Mouse (Mus musculus) midbrain, embryonic 10.5 days (tissue): Measurements from ENCODE around the gene Rnf43. TPM values are rescaled to one million over a fixed set of nuclear protein-coding genes. Genes with fewer than 3 reads are reported as not detected.

Experiments used
- DNase-seq: peaks from one replicate; pipeline ENCODE4 v3.0.0-alpha.2; 2017; ENCODE audit warnings: low spot score
- H3K27ac ChIP-seq: fragments of 300-500 bp; sonication (generic); replicated peaks from 2 replicates; pipeline ENCODE4 v1.5.1; 2016; ENCODE audit warnings: mild to moderate bottlenecking
- H3K27me3 ChIP-seq: fragments of 300-500 bp; sonication (generic); 2 replicates; pipeline ENCODE4 v1.6.1; 2016; ENCODE audit warnings: low read depth, mild to moderate bottlenecking; ENCODE audit not compliant: poor library complexity, severe bottlenecking
- H3K36me3 ChIP-seq: fragments of 300-500 bp; sonication (generic); 2 replicates; pipeline ENCODE4 v1.6.1; 2016; ENCODE audit warnings: mild to moderate bottlenecking, moderate library complexity
- H3K4me1 ChIP-seq: fragments of 300-500 bp; sonication (generic); 2 replicates; pipeline ENCODE4 v1.6.1; 2016
- H3K4me3 ChIP-seq: fragments of 300-500 bp; sonication (generic); 2 replicates; pipeline ENCODE4 v1.5.1; 2016; ENCODE audit warnings: mild to moderate bottlenecking, moderate library complexity
- H3K9me3 ChIP-seq: fragments of 300-500 bp; sonication (generic); replicated peaks from 2 replicates; pipeline ENCODE4 v1.6.1; 2016; ENCODE audit warnings: mild to moderate bottlenecking
- WGBS: fragments of 180-500 bp; shearing (Covaris S2); methylation state at CpG from one replicate; pipeline ENCODE4 v1.1.7; 2016; 5-methylcytosine and 5-hydroxymethylcytosine counted together
- polyA plus RNA-seq: library from polyadenylated mRNA; unstranded; fragments of >200 nt; fragmentation: Nextera tagmentation; extraction: Ambion mirVana; gene quantifications from 2 replicates; pipeline ENCODE4 v1.2.1, GENCODE M21; 2016

Rnf43 gene
- polyA plus RNA-seq, 1 experiment from 2014 or later = 0.95 TPM

DNA sequence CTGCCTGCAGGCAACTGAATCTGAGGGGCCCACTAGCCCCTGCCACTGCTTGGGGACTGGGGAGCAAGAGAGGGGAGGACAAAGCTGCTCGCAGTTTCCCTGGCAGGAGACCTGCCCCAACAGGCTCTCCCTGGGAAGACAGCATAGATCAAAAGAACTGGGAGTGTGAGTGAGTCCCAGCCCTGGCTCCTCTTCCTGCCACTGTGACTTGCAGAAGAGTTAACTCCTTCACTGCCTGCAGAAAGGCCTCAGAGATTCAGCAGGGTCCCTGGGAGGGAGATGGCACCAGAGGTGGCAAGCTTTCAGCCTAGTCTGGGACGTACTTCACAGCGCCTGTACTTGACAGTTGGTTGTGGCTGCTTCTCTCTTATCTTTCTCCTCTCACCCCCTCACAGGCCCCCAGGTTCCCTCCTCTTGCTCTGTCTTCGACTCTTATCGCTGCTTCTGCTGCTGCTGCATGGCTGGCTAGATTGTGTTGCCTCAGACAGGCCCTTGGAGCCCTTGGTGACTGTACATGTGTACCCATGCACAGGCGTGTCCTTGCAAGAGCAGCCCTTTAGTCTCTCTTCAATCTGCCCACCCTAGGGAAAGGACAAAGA is 63.5 kb downstream of the Rnf43 start:
- Histone ChIP-seq H3K27me3 (no peaks in the 10 kb centered on the region), H3K27ac (peak overlapping the region; percentile 83), H3K4me1 (peaks cover 25% of the 10 kb centered on the region), H3K4me3 (peak overlapping the region; percentile 14; the same call in 1 of the 2 replicates), H3K36me3 (no peaks in the 10 kb centered on the region), H3K9me3 (no peaks in the 10 kb centered on the region)
- DNase-seq = peak; percentile 39
- WGBS = 33% methylated on average over 6 of the region's 6 CpGs

DNA sequence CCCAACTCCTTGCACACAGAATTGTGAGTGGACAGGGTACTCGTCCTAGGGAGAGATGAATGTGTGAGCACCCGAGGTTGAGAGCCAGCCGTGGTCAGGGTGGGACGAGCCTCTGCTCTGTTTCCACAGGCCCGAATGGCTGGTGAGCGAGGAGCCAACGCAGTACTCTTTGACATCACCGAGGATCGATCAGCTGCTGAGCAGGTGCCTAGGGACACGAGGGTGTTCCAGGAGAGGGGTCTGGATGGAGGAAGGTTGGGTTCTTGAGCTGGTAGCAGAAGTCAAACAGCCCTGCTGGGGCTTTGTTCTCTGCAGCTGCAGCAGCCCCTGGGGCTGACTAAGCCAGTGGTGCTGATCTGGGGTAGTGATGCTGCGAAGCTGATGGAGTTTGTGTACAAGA is 64.5 kb downstream of the Rnf43 start:
- H3K27ac ChIP-seq = peak overlapping the region; percentile 83
- no peak for DNase-seq
- 64% methylated on average over 11 of the region's 11 CpGs for WGBS

DNA sequence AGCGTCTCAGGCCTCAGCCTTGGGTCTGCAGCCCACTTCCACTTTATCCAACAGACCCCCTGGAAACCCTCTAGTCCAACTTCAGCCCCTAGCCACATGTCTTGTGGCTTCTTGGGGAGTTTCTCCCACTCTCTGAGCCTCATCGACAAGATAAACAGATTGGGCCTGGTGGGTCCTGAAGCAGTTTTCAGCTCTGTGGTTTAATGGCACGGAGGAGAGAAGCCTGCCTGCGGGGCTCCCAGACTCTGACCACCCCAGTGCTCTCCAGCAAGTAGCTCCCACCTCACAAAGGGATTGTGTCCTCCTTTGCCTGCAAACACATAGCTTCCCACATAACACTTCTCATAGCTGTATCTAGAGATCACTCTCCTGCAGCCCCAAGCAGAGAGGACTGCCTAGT is 64.9 kb downstream of the Rnf43 start:
- Histone ChIP-seq H3K4me1 (peaks cover 29% of the 10 kb centered on the region), H3K27ac (peak overlapping the region; percentile 83; the same call in 1 of the 2 replicates), H3K9me3 (no peaks in the 10 kb centered on the region), H3K36me3 (no peaks in the 10 kb centered on the region), H3K4me3 (no peak overlapping the region), H3K27me3 (no peaks in the 10 kb centered on the region)
- no peak for DNase-seq
- 60% methylated on average over 4 of the region's 4 CpGs for WGBS

More for the DNA sequence above, 64.5 kb downstream of the Rnf43 start:
- H3K36me3 ChIP-seq = no peaks in the 10 kb centered on the region
- peaks cover 29% of the 10 kb centered on the region for H3K4me1 ChIP-seq
- no peaks in the 10 kb centered on the region for H3K27me3 ChIP-seq
- no peak overlapping the region for H3K4me3 ChIP-seq
- H3K9me3 ChIP-seq = no peaks in the 10 kb centered on the region

DNA sequence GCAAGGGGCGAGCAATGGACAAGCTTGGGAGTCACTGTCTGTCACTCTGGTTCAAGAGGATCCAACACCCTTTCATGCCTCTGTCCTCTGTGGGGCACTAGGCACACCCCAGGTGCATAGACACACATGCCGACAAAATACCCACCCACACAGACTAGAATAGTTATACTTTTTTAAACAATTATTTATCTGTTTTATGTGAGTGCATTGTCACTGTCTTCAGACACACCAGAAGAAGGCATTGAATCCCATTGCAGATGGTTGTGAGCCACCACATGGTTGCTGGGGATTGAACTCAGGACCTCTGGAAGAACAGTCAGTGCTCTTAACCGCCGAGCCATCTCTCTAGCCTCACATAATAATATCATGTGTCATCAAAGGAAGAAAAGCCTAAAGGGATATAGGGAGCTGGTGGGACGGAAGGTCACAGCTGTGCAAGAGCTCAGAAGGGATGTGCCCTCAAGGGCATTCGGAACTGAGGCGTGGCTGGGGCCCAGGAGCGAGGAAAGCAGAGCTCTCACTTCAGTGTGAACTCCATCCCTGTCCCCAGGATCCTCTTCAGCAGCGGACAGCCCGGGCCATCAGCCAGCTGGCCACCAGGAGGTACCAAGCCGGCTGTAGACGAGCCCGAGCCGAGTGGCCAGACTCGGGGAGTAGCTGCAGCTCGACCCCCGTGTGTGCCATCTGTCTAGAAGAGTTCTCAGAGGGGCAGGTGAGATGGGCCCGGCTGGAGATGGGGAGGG is 66.5 kb downstream of the Rnf43 start:
- Histone ChIP-seq H3K27me3 (peaks cover 12% of the 10 kb centered on the region; the same call in 1 of the 2 replicates), H3K4me1 (peaks cover 39% of the 10 kb centered on the region), H3K27ac (peak overlapping the region; percentile 19; the same call in 1 of the 2 replicates), H3K4me3 (no peak overlapping the region), H3K9me3 (no peaks in the 10 kb centered on the region), H3K36me3 (no peaks in the 10 kb centered on the region)
- no peak for DNase-seq
- WGBS = 80% methylated on average over 18 of the region's 18 CpGs

DNA sequence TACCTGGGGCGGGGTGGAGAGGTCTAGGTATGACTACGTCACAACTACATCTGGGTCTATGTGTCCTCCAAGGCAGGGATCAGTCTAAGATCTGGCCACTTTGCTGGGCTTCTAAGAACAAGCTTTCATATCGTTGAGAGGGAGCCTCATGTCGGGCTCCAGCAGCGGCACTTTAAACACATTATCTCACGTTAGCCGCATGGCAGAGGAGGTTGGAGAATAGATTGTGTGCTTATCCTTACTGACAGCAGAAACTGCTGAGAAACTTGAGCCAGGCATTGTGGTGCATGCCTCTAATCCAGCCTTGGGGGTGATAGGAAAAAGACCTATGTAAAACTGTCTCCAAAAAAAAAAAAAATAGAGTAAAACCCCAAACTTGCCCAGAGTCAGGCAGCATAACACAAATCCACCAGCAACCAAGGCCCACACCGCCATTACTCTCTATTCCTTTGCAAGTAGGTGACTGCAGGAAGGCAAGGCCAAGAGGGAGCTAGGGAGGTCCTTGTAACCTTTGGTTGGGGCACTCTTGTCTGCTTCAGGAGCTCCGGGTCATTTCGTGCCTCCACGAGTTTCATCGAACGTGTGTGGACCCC is 67.2 kb downstream of the Rnf43 start:
- peaks cover 19% of the 10 kb centered on the region for H3K27me3 ChIP-seq
- H3K36me3 ChIP-seq = no peaks in the 10 kb centered on the region
- 88% methylated on average over 13 of the region's 13 CpGs for WGBS
- H3K4me3 ChIP-seq = no peak overlapping the region
- DNase-seq = no peak
- no peaks in the 10 kb centered on the region for H3K9me3 ChIP-seq
- H3K27ac ChIP-seq = peak overlapping the region; percentile 23; the same call in 1 of the 2 replicates
- peaks cover 45% of the 10 kb centered on the region for H3K4me1 ChIP-seq

DNA sequence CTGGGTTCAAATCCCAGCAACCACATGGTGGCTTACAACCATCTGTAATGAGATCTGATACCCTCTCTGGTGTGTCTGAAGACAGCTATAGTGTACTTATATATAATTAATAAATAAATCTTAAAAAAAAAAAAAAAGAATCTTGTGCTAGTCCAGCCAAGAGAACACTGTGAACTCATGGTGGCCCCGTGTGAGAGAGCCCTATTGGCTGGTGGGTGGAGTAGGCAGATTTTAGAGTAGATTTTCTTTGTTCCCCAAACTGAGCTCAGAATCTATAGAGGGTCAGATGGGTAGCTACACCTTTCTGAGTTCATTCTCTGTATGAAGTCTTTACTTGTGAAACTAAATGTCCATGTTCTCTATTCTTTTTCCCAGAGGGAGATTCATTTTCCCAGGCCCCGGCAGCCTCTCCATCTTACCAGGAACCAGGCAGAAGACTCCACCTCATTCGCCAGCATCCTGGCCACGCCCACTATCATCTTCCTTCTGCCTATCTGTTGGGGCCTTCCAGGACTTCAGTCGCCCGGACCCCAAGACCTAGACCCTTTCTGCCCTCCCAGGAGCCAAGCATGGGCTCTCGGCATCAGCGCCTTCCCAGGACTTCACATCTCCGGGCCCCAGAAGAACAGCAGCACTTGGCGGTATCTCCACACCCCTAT is 68.3 kb downstream of the Rnf43 start:
- Histone ChIP-seq H3K27me3 (peaks cover 30% of the 10 kb centered on the region), H3K4me1 (peaks cover 35% of the 10 kb centered on the region), H3K27ac (peak overlapping the region; percentile 49; the same call in 1 of the 2 replicates), H3K9me3 (no peaks in the 10 kb centered on the region), H3K36me3 (no peaks in the 10 kb centered on the region), H3K4me3 (no peak overlapping the region)
- no peak for DNase-seq
- WGBS = 75% methylated on average over 10 of the region's 10 CpGs

DNA sequence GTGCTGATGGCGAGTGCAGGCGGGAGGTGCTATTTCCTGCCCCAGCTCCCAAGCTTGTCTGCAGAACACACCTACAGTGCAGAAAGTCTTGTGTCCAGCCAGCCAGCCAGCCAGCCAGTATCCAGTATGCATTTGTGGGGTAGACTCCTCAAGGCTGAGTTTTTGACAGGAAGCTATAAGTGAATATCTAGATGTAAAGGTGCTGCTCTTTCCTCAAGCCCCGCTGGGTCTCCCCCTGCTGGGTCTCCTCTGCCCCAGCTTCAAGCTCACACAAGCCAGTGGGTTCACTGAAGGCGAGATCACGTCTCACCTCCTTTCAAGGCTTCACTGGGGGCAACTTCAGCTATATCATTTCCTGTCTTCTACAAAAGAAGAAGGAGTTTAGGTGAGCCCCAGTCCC is 71.8 kb downstream of the Rnf43 start:
- Histone ChIP-seq H3K36me3 (peaks cover 2% of the 10 kb centered on the region), H3K27ac (peak overlapping the region; percentile 81), H3K4me3 (peak overlapping the region; percentile 45), H3K27me3 (peaks cover 35% of the 10 kb centered on the region), H3K9me3 (no peaks in the 10 kb centered on the region), H3K4me1 (peaks cover 44% of the 10 kb centered on the region)
- DNase-seq = no peak
- 46% methylated on average over 5 of the region's 5 CpGs for WGBS

DNA sequence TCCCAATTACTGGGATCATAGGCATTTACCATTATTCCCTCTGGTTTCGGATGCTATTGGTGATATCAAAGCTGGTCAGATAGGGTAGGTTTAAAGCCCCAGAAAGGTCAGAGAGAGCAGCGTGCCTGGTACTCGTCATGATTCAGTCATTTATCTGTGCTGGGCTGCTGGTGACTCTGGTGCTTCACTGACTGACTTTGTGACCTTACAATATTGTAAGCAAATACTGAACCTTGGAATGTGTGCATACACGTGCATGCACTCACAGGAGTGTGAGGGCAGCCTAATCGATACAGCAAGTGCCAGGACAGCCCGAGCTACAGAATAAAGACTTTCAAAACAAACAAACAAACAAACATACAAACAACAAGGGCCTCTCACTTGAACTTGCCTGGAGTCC is 73.2 kb downstream of the Rnf43 start:
- no peak overlapping the region for H3K4me3 ChIP-seq
- H3K4me1 ChIP-seq = peaks cover 44% of the 10 kb centered on the region
- peaks cover 35% of the 10 kb centered on the region for H3K27me3 ChIP-seq
- H3K36me3 ChIP-seq = peaks cover 15% of the 10 kb centered on the region
- DNase-seq = no peak
- H3K9me3 ChIP-seq = no peaks in the 10 kb centered on the region
- 85% methylated on average over 6 of the region's 6 CpGs for WGBS
- peak overlapping the region; percentile 88; the same call in 1 of the 2 replicates for H3K27ac ChIP-seq

DNA sequence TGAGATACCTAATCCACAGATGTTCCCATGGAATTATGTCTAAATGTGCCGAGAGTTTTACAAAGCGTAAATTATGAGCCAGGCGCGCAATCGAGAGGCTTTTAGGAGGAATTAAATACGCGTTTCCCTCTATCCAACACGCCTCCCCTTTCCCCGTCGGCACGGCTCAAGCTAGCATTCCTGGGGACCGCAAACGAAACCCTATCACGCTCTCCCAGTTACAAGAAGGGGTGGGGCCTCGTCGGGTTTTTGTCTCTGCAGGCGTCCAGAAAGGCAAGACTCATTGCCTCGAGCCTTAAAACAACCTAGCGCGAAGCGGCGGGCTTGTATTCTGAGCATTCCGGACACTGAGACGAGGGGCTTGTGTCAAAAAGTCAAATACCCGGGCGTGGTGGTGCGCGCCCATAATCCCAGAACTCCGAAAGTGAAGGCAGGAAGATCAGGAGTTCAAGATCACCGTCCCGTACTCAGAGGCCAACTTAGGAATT is 74.2 kb downstream of the Rnf43 start:
- H3K9me3 ChIP-seq = no peaks in the 10 kb centered on the region
- 2% methylated on average over 31 of the region's 31 CpGs for WGBS
- peak overlapping the region; percentile 88 for H3K27ac ChIP-seq
- DNase-seq = peak; percentile 70
- peaks cover 43% of the 10 kb centered on the region for H3K4me1 ChIP-seq
- H3K4me3 ChIP-seq = peak overlapping the region; percentile 91
- peaks cover 35% of the 10 kb centered on the region for H3K27me3 ChIP-seq
- peaks cover 22% of the 10 kb centered on the region for H3K36me3 ChIP-seq

DNA sequence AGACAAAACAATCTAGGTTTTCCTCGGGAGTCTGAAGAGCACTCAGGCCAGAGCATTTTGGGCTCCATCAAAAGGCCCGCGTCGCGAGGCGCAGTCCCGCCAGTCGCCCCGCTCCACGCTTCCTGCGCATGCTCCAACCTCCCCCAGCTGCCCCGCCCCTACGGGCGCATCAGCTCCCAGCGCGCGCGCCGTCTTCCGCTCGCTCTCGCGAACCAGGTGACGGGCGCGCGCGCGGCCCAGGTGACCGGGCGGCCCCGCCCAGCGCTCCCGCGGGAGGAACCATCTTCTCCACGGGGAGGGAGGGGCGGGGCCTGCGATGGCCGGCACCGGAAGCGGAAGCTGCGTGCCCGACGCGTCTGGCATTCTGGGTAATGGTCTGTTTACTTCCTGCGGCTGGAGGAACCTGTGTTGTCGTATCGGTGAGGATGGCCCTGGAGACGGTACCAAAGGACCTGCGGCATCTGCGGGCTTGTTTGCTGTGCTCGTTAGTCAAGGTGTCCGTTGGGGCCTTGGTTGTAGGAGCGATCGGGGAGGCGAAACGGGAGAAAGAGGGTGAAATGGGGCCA is 74.7 kb downstream of the Rnf43 start, which contains the start of gene Supt4a:
TSS of gene Supt4a (plus strand) at position 378 of the 566 bp plus-strand sequence.
- Histone ChIP-seq H3K4me1 (peaks cover 40% of the 10 kb centered on the region), H3K27ac (peak within 1 kb of the TSS; percentile 88), H3K36me3 (peaks cover 27% of the 10 kb centered on the region), H3K9me3 (no peaks in the 10 kb centered on the region), H3K27me3 (peaks cover 35% of the 10 kb centered on the region), H3K4me3 (peak within 1 kb of the TSS; percentile 91)
- WGBS = under 1% methylated on average over 57 of the region's 57 CpGs
- peak; percentile 95 for DNase-seq

DNA sequence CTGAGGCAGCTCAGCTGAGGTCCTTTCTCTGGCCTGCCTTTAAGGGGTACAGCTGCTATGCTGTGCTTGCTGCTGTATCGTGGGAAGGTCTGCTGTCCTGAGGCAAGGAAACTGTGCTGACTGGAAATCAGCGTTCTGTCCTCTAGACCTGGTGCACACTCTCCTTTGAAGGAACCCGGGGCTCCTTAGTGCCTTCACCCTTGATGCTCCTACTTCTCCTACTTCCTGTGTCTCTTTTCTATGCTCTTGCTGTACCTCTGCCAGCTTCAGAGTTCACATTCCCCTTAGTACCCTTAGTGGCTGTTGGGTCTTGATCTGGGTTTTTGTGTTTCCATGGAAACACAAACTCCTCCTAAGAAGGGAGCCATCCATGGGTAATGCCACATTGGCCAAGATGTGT is 81.2 kb downstream of the Rnf43 start:
- no peak overlapping the region for H3K27ac ChIP-seq
- H3K27me3 ChIP-seq = no peaks in the 10 kb centered on the region
- H3K4me1 ChIP-seq = no peaks in the 10 kb centered on the region
- no peaks in the 10 kb centered on the region for H3K9me3 ChIP-seq
- peaks cover 63% of the 10 kb centered on the region for H3K36me3 ChIP-seq
- WGBS = 89% methylated on average over 3 of the region's 3 CpGs
- DNase-seq = no peak
- no peak overlapping the region for H3K4me3 ChIP-seq

DNA sequence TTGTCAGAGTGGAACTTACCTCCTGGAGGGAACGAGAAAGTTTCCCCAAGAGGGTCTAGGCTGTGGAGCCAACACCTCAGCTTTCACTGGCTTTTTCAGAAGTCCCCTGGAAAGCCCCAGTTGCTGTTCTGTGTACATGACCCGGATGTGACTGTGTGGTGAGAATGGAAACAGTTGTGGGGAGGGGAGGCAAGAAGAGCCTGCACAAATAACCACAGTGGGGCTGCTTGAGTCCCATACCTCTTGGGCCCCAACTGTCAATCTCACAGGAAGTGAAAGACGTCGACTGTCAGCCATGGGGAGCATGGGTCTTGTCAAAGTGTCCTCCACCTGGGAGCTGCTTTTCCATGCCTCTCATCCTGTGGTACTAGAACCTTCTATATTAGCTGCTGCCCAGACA is 82.4 kb downstream of the Rnf43 start:
- DNase-seq = no peak
- peaks cover 55% of the 10 kb centered on the region for H3K36me3 ChIP-seq

More for the DNA sequence above, 82.4 kb downstream of the Rnf43 start:
- no peaks in the 10 kb centered on the region for H3K27me3 ChIP-seq
- H3K27ac ChIP-seq = no peak overlapping the region
- no peak overlapping the region for H3K4me3 ChIP-seq
- 82% methylated on average over 4 of the region's 4 CpGs for WGBS
- H3K9me3 ChIP-seq = no peaks in the 10 kb centered on the region
- peaks cover 6% of the 10 kb centered on the region for H3K4me1 ChIP-seq
